Mouse (Mus musculus): ENCODE results near the gene Eef2.

Eef2 gene

DNA sequence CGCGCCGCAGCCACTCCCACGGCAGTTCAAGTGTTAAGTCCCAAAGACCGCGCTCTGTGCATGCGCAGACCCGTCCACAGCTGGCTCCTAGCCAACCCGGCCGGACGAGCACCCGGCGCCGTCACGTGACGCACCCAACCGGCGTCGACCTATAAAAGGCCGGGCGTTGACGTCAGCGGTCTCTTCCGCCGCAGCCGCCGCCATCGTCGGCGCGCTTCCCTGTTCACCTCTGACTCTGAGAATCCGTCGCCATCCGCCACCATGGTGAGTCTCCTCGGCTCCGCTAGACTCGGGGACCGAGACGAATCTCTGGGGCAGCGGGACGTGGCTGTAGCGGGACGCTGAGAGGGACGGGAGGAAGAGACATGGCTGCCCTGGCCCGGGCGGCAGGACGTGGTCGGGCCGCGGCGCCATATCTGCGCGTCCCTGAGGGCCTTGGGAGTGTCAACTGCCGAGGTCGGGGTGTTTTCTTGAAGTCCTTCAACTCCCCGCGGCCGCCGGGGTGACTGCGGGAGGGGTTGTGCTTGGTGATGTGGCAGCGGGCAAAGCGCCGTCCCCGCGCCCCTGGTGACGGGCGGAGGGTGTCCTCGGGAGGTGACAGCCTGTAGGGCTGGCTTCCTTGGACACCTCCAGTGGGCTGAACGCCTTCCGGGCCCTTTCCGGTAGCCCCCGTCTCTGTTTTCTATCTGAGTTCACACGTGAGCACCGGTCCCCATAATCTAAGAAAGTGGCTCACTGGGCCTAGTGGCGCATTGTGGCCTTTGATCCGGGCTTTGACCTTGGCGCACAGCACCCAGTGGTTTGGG, at the start of gene Eef2:
Gene Eef2, plus strand, starts transcription at position 166 of the 806 bp plus-strand sequence.
- DNase-seq (ENCODE audit: low spot score) = peak; percentile 99

DNA sequence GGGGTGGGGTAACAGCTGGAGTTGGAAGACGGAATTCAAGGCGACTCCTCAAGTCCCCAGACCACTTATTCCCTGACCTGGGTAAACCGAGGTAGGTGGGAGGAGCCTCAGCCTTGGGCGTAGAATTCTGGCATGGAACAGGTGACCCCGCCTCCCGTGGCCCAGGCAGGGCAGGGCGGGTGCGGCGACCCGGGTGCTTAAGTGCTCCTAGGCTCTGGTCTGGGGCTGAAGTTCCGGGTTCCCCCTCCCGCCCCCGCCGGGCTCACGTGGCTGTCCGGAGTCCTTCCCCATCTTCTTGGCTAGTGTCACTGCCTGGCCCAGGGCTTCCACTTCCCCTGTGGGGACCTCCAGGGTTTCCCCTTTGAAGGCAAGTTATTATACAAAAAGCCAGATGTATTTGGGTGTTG, 42.2 kb upstream of the Eef2 start:
- peak; percentile 72 for DNase-seq (ENCODE audit: low spot score)

DNA sequence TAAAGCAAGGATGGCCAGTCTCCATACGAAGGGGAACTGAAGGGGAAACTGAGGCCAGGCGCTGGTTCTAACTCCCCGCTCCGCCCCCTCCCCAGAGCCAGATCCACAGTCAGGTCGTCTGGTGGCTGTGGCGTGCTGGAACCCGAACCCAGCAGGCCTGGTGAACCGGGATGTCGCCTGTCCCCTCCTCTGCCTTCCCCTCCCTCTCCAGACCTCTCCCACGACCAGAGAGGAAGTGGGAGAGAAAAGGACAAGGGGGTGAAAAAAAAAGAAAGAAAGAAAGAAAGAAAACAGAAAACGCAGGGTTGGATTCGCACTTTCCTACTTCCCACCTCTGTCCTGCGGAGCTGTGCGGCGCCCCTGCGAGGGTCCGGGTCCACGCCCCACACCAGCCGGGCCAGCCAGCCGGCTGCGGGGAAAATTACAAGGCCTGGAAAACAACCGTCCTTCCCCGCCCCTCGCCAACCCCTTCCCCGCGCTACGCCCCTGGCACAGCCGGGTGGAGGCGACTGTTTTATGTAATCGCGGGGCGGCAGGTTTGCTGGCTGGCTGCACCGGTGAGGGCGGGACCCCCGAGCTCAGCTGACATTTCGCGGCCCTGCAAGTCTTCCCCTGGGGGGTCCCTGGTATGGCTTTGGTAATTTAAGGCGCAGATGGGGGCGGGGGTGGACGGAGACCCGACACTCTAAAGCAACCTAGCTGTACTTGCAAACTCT, 41.3 kb upstream of the Eef2 start, which contains the start of gene Zbtb7a:
Gene Zbtb7a, plus strand, starts transcription at position 255 of the 716 bp plus-strand sequence.
- no peak for DNase-seq (ENCODE audit: low spot score)

DNA sequence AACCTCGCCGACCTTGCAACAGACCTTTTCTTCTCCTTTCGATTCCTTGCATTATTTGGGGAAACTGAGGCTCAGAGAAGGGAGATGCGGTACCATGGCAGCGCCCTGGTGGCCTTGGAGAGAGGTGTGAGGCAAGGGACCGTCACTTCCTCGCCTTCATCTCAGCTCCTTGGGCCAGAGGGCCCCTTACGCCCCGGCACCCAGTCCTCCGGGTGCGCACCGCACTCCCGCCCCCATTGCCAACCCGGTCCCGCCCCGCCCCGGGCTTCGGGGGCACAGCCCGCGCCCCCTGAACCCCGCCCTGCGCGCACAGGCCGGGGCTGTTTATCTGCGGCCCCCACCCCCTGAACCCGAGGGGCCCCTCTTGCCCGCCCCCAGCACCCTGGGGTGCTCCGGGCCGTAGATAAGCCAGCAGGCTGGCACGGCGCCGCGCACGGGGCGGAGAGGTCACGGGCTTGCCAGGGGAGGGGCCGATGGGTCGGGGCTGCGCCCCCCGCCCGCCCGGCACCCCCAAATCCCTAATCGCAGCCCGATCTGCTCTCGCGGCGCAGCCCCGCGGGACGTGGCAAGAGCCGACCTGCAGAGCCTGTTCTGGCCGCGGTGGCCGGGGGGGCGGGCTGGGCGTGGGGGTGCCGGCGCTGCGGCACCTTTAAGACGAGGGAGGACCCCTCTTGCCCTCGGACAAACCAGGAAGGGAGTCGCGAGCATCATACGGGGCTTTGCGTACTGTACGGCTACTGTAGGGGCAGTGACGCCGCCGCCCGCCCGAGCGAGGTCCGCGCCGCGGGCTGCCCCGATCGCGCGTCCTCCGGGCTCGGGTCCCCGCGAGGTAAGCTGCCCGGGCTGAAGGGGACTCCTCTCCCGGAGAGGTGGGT, 40.4 kb upstream of the Eef2 start:
- peak; percentile 71 for DNase-seq (ENCODE audit: low spot score)

DNA sequence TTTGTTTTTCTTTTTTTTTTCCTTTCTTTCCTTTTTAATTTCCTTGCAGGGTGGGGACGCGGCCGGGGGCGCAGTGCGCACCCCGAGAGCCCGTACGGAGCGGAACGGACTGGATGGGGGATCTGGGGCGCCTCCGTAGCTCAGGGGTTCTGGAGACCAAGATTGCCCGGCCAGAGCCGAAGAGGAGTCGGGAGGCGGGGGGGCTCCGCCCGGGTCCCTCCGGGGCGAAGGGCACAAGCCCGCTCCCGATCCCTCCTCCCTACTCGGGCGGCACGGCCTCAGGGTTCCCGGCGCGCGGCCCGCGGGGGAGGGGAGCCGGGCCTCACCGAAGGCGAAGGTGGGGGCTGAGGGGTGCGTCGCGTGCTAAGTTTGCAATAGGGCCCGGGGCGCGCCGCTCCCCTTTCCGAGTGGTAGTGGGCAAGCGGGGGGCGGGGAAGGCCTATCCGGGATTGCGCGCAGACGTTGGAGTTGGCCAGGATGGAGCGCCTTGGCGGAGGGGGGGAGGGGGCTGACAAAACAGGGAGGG, 39.7 kb upstream of the Eef2 start:
- peak; percentile 81 for DNase-seq (ENCODE audit: low spot score)

DNA sequence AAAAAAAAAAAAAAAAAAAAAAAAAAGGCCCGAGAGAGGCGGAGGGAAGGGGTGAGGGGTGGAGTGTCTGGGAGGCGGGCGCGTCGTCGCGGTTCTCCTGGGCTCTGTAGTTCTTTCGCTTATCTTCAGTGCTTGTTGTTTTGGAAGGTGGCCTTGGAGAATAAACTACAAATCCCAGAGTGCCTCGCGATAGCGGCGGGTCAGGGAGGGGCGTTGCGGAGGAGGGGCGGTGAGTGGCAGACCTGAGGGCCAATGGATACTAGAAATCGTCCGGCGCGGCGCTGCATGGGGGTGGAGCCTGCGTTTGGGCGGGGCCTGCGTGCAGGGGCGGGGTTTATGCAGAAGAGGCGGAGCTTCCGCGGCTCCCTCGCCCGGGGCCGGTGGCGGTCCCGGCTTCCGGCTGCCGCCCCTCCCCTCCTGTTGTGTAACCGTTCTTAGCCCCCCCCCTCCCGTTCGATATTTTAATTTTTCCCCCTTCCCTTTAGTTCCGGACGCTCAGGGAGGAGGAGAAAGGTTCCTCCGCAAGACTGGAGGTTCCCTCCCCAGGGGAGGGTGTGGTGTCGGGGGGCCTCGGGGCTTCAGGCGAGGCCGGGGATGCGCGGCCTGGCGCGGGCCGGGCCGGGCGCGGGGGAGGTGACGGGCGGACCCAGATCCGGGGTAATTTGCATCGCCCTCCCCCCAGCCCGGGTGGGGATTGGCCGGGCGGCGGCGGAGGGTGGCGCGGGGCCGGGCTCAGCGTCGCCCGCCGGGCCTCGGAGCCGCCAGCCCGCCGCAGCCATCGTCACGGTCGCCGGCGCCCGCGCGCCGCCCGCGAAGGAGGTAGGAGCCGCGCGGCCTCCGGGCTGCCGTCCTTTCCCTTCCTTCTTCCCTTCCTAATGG, 38.9 kb upstream of the Eef2 start:
- DNase-seq (ENCODE audit: low spot score) = peak; percentile 99

GRCm38 (mm10) chr10:81138131-81138782, 38.2 kb upstream of the Eef2 start:
- no peak for DNase-seq (ENCODE audit: low spot score)

- no peak for DNase-seq (ENCODE audit: low spot score)
Measured at GRCm38 (mm10) chr10:81138821-81139528, 37.5 kb upstream of the Eef2 start.

GRCm38 (mm10) chr10:81139529-81139846, 36.9 kb upstream of the Eef2 start:
- DNase-seq (ENCODE audit: low spot score) = no peak

DNA sequence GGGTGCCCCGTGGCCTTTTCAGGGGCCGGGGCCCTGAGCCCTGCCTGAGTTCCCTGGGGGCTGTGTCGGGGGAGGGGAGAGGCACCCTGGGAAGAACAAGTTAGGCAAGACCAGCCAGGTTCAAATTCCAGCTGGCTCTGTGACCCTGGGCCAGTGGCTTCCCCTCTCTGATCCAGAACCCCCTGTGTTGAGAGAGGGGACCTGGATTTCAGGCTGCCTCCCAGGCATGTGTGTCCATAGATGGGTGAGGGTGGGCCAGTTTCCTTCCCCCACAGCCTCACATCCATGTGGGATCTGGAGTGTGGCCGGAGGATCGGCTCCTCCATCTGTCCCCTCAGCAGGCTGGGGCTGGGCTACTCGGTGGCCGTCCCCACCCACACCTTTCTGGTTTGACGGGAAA, 36.4 kb upstream of the Eef2 start:
- DNase-seq (ENCODE audit: low spot score) = no peak

DNA sequence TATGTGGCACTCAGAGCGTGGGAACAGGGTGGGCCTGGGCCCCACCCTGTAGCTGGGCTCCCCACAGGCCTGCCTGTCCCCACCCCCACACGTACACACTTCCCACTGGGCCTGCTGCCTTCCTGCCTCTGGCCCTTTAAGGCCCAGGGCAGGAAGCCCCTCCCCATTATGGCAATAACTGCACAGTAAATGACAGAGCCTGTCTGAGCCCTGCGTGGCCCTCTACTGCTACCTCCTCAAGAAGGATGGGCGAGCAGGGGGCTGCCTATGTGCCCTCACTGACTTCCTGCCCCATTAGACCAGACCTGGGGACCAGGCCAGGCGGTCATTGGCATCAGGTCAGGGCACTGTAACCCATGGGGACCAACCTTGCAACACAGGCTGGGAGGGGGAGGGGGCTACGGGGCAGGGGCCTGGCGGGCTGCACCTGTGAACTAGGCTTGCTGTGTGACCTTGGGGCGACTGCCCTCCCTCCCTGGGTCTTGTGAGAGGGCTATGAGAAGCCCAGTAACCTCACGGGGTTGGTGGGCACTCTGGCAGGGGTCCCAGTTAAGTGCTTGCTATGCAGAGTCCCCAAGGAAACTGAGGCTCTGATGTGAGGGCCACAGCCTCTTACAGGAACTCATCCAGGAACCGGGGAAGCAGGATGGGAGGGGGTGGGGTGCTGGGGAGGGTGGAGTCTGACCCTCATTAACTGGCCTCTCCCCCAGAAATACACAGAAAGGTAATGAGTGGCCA, 35.5 kb upstream of the Eef2 start:
- no peak for DNase-seq (ENCODE audit: low spot score)

DNA sequence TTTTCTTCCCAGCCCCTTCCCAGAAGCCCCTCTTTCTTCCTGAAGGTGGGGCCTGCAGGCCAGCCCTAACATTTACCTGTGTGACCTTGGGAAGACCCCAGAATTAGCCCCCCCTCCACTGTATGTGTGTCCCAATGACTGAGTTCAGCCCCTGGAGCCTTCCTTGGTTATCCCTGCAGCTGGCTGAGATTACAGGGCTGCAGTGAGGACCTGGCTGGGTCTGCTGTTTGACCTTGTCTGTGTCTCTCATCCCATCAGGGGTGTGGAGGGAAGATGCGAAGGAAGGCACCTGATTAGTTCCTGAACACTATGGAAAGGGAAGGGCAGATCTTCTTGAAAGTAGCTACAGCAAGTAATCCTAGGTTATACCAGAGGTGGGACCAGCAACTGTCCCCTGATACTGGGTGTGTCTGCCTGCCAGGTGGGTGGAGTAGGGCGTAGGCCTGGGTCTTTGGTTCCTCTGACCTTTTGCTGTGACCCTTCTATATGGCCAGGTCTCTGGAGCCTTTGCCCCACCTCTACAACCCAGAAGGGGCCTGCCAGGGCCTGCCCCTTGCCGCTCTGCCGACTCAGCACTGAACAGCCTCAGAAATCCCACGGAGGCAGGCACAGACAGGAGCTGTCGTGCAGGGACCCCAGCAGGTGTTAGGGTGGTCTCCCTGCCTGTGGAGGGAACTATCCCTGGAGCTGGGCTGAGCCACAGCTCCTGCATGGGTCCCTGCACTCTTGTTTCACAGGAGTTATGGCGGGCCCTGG, 34.8 kb upstream of the Eef2 start:
- DNase-seq (ENCODE audit: low spot score) = no peak

- no peak for DNase-seq (ENCODE audit: low spot score)
Measured at GRCm38 (mm10) chr10:81142551-81142981, 33.9 kb upstream of the Eef2 start.

- no peak for DNase-seq (ENCODE audit: low spot score)
Measured at GRCm38 (mm10) chr10:81143157-81143633, 33.2 kb upstream of the Eef2 start.

- no peak for DNase-seq (ENCODE audit: low spot score)
Measured at GRCm38 (mm10) chr10:81143845-81144437, 32.5 kb upstream of the Eef2 start.

- no peak for DNase-seq (ENCODE audit: low spot score)
Measured at GRCm38 (mm10) chr10:81144667-81145066, 31.8 kb upstream of the Eef2 start.

- DNase-seq (ENCODE audit: low spot score) = no peak
Measured at GRCm38 (mm10) chr10:81145307-81145706, 31.1 kb upstream of the Eef2 start.

GRCm38 (mm10) chr10:81145778-81146177, 30.7 kb upstream of the Eef2 start:
- no peak for DNase-seq (ENCODE audit: low spot score)

Measured in layer of hippocampus, adult 11-12 months (tissue).